Mouse (Mus musculus) intestine, embryonic 16.5 days (tissue): ENCODE measurements around the gene Eya2. TPM values are rescaled to one million over a fixed set of nuclear protein-coding genes. Genes with fewer than 3 reads are reported as not detected.

Experiments
- ATAC-seq: fragments of 200-750 bp; cut with Nextera tagmentation; 2 replicates; pipeline ENCODE4 v1.8.0; 2017; ENCODE audit warnings: moderate TSS enrichment, moderate library complexity
- H3K27ac ChIP-seq: fragments of 300-500 bp; sonication (generic); 2 replicates; pipeline ENCODE4 v1.5.1; 2014; ENCODE audit warnings: mild to moderate bottlenecking, low read length
- H3K27me3 ChIP-seq: fragments of 300-500 bp; sonication (generic); replicated peaks from 2 replicates; pipeline ENCODE4 v1.6.1; 2014; ENCODE audit warnings: low read length, control low read depth, mixed read lengths; ENCODE audit not compliant: control insufficient read depth, insufficient read depth
- H3K36me3 ChIP-seq: fragments of 300-500 bp; sonication (generic); 2 replicates; pipeline ENCODE4 v1.6.1; 2014; ENCODE audit warnings: low read length, control low read depth; ENCODE audit not compliant: control insufficient read depth, insufficient read depth
- H3K4me1 ChIP-seq: fragments of 300-500 bp; sonication (generic); 2 replicates; pipeline ENCODE4 v1.6.1; 2014; ENCODE audit warnings: low read length, control low read depth, mixed read lengths; ENCODE audit not compliant: control insufficient read depth, insufficient read depth
- H3K4me2 ChIP-seq: fragments of 300-500 bp; sonication (generic); 2 replicates; pipeline ENCODE4 v1.6.1; 2014; ENCODE audit warnings: low read depth, low read length, control low read depth
- H3K4me3 ChIP-seq: fragments of 300-500 bp; sonication (generic); 2 replicates; pipeline ENCODE4 v1.5.1; 2014; ENCODE audit warnings: mild to moderate bottlenecking, low read length
- H3K9ac ChIP-seq: fragments of 300-500 bp; sonication (generic); 2 replicates; pipeline ENCODE4 v1.6.1; 2014; ENCODE audit warnings: low read depth, low read length
- H3K9me3 ChIP-seq: fragments of 300-500 bp; sonication (generic); 2 replicates; pipeline ENCODE4 v1.6.1; 2016; ENCODE audit warnings: low read length, control low read depth; ENCODE audit not compliant: control insufficient read depth
- WGBS: fragments of 180-500 bp; shearing (Covaris S2); extraction: QIAGEN DNeasy Blood & Tissue Kit; methylation state at CpG from one replicate; pipeline ENCODE4 v1.1.7; 2014; 5-methylcytosine and 5-hydroxymethylcytosine counted together
- polyA plus RNA-seq: library from polyadenylated mRNA; unstranded; fragments of >200 nt; fragmentation: Nextera tagmentation; extraction: Ambion mirVana; gene quantifications from 2 replicates; pipeline ENCODE4 v1.2.1, GENCODE M21; 2015

Gene Eya2
- polyA plus RNA-seq, 1 experiment from 2014 or later, result 0.33 TPM

GRCm38 (mm10) chr2:165820504-165821095 is 225.8 kb downstream of the Eya2 start:
- Histone ChIP-seq H3K4me2 (no peak overlapping the region), H3K27ac (no peak overlapping the region), H3K9me3 (no peaks in the 10 kb centered on the region), H3K4me3 (no peak overlapping the region), H3K9ac (no peak overlapping the region), H3K27me3 (no peaks in the 10 kb centered on the region), H3K4me1 (no peaks in the 10 kb centered on the region), H3K36me3 (peaks cover 22% of the 10 kb centered on the region)
- WGBS, result 68% methylated on average over 15 of the region's 15 CpGs
- ATAC-seq, result no peak

Other genes with a start within 250 kb of the Eya2 start
- gene Zfp663, start 226.3 kb upstream of the Eya2 start, polyA plus RNA-seq, result 0.45 and 0.64 TPM in 2 replicates
- gene Zfp334, start 206.8 kb upstream of the Eya2 start, polyA plus RNA-seq, result 3.6 TPM in 2 replicates
- 1.1 TPM in 2 replicates for gene Ocstamp, start 194.6 kb upstream of the Eya2 start, polyA plus RNA-seq
- gene Slc13a3, start 121.8 kb upstream of the Eya2 start, polyA plus RNA-seq, result 0.40 and 0.56 TPM in 2 replicates
- 23.6 and 23.8 TPM in 2 replicates for gene Trp53rka, start 101.7 kb upstream of the Eya2 start, polyA plus RNA-seq
- gene Slc2a10, start 91.2 kb upstream of the Eya2 start, polyA plus RNA-seq, result 4.0 and 5.3 TPM in 2 replicates